Mouse (Mus musculus): ENCODE results near the gene Crtc1.

GRCm38 (mm10) chr8:70366588-70366987 is 72.8 kb downstream of the Crtc1 start:
- TF ChIP-seq EP300 (IDR thresholded peaks at IDR 0.05; ENCODE audit: low read depth in 1 of 2, low read length in 2 of 2): no peak
- TF ChIP-seq CTCF (IDR thresholded peaks at IDR 0.05 in 2 of 3, conservative IDR thresholded peaks at IDR 0.05 in 1 of 3; ENCODE audit: control insufficient read depth in 1 of 3, insufficient read depth in 1 of 3, low read depth in 2 of 3, low read length in 3 of 3, poor library complexity in 1 of 3, severe bottlenecking in 1 of 3): no peak
- no peak for TF ChIP-seq NELFE (IDR thresholded peaks at IDR 0.05; ENCODE audit: low read depth, low read length)
- TF ChIP-seq UBTF (IDR thresholded peaks at IDR 0.05; ENCODE audit: borderline replicate concordance, insufficient read depth, low read depth, low read length): no peak
- TF ChIP-seq POLR2A (IDR thresholded peaks at IDR 0.05; ENCODE audit: control insufficient read depth in 1 of 2, insufficient read depth in 1 of 2, low read depth in 1 of 2, low read length in 2 of 2, poor library complexity in 1 of 2): no peak
- no peak for TF ChIP-seq RAD21 (IDR thresholded peaks at IDR 0.05; ENCODE audit: low read depth, low read length)
- no peak for TF ChIP-seq MAX (IDR thresholded peaks at IDR 0.05; ENCODE audit: low read length)
- no peak for TF ChIP-seq KAT2A (conservative IDR thresholded peaks at IDR 0.05; ENCODE audit: low read depth, low read length)
- TF ChIP-seq TAL1 (IDR thresholded peaks at IDR 0.05; ENCODE audit: low read length): no peak
- no peak for TF ChIP-seq E2F4 (IDR thresholded peaks at IDR 0.05; ENCODE audit: borderline replicate concordance, low read depth, low read length)
